Mouse (Mus musculus): ENCODE measurements around the gene Zfyve27.
A peak's percentile ranks its signal among the peaks of the same experiment; 100 is the strongest.

Gene Zfyve27

DNA sequence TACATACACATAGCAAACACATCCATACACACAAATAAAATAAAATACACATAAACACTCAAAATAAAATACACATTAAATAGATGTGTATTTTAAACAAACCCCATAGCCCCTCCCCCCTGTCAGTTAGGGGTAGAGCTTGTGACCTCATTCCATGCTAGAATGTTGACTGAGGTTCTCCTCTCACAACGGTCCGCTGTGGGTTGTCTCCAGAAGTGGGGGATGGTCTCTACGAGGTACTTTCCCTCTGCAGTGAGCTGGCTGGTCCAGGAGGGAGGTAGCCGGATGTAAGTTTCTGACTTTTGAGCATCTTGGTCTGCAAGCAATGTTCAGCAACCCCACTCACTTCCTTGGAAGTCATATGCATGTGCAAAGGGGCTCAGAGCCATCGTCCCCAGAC is at the start of gene Zfyve27:
Gene Zfyve27, plus strand, starts transcription at position 188 of the 400 bp plus-strand sequence.
- DNase-seq (ENCODE audit: low read depth, low spot score): no peak

GRCm38 (mm10) chr19:42115783-42116335 is 47.9 kb upstream of the Zfyve27 start:
- DNase-seq (ENCODE audit: low read depth, low spot score): no peak

DNA sequence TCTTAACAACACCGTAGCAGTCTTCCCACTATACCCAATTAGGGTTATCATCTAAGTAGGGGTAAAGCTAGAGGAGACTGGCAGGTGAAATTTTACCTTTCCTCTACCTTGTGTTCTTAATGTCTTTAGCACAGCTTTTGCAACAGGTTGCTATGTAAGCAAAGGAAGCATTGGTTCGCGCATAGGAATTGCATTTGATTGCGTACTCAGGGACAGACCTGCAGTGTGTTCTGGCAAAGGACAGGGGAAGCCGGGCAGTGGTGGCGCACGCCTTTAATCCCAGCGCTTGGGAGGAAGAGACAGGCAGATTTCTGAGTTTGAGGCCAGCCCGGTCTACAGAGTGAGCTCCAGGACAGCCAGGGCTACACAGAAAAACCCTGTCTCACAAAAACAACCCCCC is 45.6 kb upstream of the Zfyve27 start:
- no peak for DNase-seq (ENCODE audit: low read depth, low spot score)

DNA sequence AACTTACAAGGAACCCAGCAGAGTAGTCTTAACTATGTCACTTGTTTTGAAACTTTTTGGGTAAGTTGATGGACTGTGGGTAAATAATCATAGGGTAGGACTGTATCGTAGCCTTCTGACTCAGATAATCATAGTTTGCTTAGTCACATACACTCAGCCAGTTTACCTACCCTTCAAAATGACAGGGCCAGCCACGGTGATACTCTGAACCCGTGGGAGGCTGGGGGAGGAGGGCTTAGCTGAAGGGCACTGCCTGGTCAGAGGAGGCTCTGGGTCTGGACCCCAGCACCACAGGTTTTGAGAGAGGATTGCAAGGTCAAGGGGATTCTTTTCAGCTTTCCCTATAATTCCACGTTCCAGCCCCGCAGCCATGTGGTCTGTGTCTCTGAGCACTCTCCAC is 45.2 kb upstream of the Zfyve27 start:
- no peak for DNase-seq (ENCODE audit: low read depth, low spot score)

DNA sequence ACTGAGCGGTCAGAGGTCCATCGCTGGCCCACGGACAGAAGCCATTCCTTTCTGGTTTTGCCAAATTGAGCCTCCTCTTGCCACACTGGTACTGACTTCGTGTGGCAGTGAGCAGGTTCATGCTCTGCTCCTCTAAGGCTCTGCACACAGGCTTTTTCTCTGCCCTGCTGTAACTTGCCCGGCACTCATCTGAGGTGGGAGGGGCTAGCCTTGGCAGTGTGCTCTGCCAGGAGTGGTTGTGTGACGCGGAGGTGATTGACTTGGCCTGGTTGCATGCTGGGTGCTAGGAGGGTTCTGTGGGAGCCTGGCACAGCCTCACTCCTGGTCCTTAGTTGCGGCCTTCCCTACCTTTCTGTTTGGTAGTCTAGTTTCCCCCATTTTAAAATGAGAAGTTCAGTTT is 43.3 kb upstream of the Zfyve27 start:
- DNase-seq (ENCODE audit: low read depth, low spot score): no peak

DNA sequence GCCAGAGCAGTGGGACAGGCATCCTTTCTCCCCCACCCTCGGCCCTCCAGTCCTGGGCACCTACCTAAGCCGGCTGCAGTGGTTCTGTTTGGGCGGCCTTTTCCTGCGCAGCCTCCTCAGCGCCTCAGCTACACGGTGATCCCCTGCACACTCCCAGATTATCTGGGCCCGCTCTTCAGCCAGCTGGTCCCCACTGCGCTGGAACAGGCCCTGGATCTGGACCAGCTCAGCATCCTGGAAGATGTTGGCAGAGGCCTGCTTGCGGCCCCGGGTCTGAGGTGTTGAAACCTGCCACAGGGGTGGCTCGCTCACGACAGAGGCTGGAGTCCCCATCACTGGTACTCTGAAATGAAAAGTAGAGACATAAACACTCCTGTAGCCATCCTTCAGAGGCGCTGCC is 39.1 kb upstream of the Zfyve27 start:
- no peak for DNase-seq (ENCODE audit: low read depth, low spot score)

GRCm38 (mm10) chr19:42125501-42126218 is 38.1 kb upstream of the Zfyve27 start:
- DNase-seq (ENCODE audit: low read depth, low spot score): no peak

- DNase-seq (ENCODE audit: low read depth, low spot score): no peak
These were observed 37.5 kb upstream of the Zfyve27 start for GRCm38 (mm10) chr19:42126219-42126605.

GRCm38 (mm10) chr19:42127024-42127423 is 36.7 kb upstream of the Zfyve27 start:
- no peak for DNase-seq (ENCODE audit: low read depth, low spot score)

DNA sequence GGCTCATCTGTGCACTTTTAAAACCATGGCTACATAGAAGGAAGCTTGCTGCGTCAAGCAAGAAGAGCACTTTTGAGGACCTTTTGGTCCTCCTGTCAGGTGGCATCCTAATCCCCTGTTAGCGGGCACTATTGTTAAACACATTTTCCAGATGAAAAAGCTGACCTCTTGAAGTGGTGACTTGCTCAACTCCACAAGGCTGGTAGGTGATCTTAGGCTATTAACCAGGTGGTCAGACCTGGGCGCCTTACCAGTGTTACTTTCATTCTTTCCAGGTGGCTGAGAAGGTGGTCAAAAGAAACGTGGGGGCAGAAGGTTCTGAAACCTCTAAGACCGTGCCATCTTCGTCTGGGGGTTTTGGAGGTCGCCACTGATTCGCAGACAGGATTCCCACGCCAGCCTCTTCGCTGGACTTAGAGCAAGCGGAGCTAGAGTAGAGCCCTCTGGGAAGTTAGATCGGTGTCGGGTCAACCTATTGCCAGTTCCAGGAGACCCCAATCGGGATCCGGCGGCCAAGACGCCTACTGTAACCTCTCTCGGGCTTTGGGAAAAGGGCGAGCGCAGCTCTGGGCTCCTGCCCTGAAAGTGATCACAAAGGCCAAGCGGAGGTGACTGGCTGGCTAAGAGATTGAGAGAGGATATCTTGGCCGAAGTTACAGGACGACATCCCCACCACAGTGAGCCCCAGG is 35.6 kb upstream of the Zfyve27 start:
- DNase-seq (ENCODE audit: low read depth, low spot score): no peak

DNA sequence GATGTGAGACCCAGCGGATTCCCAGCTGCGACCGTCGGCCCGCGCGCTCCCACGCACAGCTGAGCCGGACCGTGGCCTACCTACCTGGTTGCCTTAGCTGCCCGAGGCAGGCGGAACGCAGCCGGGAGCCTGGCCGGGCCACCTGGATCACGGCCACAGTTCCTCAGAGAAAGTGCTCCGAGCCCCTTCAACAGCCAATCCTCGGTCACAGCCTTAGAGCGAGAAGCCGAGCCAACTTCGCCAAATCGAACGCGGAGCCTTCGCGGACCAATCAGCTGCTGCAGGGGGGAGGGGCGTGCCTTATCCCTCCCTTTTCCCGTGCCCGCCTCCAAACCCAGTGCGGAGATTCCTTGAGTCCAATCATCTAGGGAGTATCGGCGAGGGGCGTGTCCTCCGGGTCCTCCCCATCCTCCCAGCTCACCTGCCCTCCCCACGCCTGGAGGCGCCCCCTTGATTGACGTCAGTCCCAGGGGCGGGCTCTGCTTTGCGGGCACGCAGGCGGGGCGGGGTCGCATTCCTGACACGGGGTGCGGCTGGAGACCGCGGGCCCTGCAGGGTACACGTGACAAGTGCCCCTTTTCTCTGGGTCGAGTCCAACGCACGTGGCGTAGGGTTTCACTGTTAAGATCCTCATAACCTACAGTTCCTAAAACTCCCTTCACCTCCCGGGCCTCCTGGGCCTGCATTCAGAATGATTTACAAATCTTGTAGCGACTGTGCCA is 34.8 kb upstream of the Zfyve27 start, which contains the start of gene Avpi1:
Gene Avpi1, minus strand, starts transcription at position 273 of the 722 bp plus-strand sequence.
- peak; percentile 88 for DNase-seq (ENCODE audit: low read depth, low spot score)

DNA sequence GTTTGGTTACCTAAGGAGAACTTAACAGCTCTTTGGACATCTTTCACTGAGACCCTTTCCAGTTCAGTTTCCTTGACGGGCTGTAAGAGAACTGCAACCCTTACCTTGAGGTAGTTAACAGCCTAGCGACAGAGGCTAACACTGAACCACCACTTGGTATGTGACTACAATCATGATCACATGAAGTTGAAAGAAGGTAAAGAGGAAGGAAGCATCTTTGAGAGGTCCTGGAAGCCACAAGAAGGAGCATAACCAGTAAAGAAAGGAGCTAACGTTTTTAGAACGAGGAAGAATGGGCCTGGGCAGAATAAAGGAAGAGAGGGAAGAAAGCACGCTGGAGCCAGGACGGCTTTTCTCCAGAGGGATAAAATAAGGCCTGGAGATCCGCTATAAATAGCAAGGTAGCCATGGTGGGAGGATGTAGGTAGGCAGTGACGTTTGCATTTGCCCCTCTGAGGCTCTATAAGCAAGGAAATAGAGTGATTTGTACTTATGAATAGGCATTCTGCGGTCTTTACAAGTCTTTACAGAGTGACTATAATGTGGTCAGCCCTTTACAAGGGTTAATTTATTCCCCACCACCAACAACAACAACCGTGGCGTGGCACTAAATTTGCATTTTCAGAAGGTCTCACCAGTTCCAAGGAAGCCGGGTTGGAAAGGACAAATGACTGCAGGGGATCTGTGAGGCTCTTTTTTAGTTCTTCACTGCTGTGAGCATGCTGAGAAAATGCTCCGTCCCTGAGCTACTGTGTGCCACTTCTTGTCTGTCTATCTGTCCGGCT is 34.0 kb upstream of the Zfyve27 start:
- DNase-seq (ENCODE audit: low read depth, low spot score): no peak

DNA sequence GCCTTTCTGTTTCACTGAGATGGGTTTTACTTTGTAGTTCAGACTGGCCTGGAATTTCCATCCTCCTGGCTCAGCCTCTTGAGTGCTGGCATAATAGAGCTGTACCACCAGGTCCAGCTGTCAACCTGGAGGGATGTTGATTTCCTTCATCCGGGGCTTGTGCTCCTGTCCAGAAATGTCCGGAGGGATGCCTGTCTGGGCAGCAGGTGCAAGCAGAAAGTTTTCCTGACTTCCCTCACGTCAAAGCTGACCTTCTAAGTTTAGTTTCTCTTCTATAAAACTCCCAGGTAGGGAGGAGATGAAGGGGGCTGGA is 33.5 kb upstream of the Zfyve27 start:
- DNase-seq (ENCODE audit: low read depth, low spot score): no peak

- DNase-seq (ENCODE audit: low read depth, low spot score): no peak
These were observed 32.6 kb upstream of the Zfyve27 start for GRCm38 (mm10) chr19:42131101-42131500.

DNA sequence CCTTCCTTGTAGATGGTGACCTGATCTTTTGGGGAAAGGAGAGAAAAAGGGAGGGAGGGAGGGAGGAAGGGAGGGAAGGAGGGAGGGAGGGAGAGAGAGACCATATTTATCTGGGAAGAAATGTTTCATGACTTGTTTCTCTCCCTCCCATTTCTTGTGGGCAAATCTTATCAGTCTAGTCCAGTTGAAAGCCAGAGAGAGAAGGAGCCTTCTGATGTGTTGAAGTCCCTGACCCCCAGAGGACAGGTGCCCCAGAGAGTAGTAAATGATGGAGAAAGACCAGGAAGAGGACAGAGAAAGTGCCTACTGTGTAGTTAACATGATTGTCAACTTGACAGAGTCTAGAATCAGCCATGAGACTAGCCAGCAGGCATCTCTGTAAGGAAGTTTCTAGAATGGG is 28.7 kb upstream of the Zfyve27 start:
- no peak for DNase-seq (ENCODE audit: low read depth, low spot score)

GRCm38 (mm10) chr19:42136126-42136525 is 27.6 kb upstream of the Zfyve27 start:
- DNase-seq (ENCODE audit: low read depth, low spot score): no peak

- DNase-seq (ENCODE audit: low read depth, low spot score): no peak
These were observed 26.5 kb upstream of the Zfyve27 start for GRCm38 (mm10) chr19:42137167-42137672.

DNA sequence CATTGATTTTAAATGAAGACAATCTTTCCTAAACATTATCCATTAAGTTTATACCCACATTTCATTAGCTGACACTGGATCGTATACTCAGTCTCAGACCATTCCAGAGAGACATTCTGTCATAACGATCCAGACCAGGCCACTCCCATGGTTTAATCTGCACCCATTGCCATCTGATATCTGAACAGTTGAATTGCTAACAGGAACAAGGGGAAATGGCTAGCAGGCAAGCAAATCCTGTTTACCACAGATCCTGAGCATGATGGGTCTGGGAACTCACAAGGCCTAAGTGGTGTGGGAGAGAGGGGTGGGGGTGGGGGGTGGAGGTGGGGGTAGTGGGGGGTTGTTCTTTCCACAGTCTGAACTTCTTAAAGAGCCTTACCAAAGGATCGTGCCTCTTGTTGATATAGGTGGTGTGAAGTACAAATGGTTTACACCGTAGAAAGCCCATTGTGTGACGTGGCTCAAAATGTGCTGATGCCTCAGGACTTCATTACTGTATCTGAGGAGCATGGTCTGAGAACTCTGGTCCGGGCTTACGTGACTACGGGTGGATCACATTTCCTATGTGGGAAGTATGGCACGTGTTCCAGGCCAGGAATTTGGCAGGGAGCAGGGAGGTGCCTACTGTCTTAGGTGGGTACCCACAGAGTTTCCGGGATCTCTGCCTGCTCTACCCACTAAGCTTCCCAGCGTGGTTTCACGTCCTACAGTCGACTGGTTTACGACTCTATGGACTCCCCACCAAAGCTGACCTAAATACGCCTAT is 25.1 kb upstream of the Zfyve27 start:
- DNase-seq (ENCODE audit: low read depth, low spot score): no peak

DNA sequence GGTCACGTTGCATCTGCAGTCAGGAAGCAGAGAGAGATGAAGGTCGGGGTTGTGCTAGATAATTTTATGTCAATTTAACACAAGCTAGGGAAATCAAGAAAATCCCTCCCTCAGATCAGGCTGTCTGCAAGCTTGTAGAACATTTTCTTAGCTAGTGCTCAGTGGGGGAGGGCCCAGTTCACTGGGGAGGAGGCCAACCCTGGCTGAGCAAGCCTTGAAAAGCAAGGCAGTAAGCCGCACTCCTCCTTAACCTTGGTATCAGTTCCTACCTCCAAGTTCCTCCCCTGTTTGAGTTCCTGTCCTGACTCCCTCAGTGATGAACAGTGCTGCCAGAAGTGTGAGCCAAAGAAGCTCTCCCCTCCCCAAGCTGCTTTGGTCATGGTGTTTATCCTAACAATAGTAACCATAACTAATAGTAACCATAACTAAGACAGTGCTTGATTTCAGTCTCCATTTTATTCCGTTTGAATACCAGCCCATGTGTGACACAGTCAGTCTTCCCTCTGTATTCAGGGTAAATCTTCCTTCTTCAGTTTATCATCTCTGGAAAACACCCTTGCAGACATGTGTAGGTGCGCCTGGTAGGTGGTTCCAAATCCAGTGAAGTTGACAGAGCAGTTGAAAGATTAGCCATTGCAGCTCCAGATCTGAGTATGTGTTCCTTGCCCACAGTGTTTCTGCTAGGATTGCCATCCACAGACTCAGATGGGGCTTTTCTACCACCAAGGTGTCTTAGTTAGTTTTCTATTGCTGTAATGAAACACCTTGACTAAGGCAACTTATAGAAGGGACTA is 23.8 kb upstream of the Zfyve27 start:
- no peak for DNase-seq (ENCODE audit: low read depth, low spot score)

DNA sequence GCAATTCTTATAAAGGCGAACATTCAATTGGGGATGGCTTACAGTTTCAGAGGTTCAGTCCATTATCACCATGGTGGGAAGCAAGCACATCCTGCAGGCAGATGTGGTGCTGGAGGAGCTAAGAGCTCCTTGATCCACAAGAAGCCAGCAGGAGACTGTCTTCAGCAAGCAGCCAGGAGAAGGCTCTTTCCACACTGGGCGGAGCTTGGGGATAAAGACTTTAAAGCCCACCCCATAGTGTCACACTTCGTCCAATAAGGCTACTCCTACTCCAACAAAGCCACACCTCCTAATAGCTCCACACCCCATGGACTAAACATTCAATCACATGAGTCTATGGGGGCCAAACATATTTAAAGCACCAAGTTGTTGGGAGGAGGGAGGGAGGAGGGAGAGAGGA is 21.8 kb upstream of the Zfyve27 start:
- no peak for DNase-seq (ENCODE audit: low read depth, low spot score)
